Mouse (Mus musculus): ENCODE data around the gene Mlkl. TPM values are rescaled to one million over a fixed set of nuclear protein-coding genes. Genes with fewer than 3 reads are reported as not detected.
A peak's percentile ranks its signal among the peaks of the same experiment; 100 is the strongest.
"Not testable (repeated sequence)": the region's sequence is repeated elsewhere in the genome, so short reads cannot be mapped to it uniquely, and the experiment has no call there.

Gene Mlkl
- polyA plus RNA-seq, 1 experiment from 2014 or later, result 0.25 TPM

GRCm38 (mm10) chr8:111352289-111352688 lies 14.3 kb upstream of the Mlkl start:
- Histone ChIP-seq H3K9me3 (replicated peaks) (no peaks in the 10 kb centered on the region), H3K4me3 (no peak overlapping the region), H3K4me1 (no peaks in the 10 kb centered on the region), H3K27me3 (ENCODE audit: low read depth, poor library complexity, severe bottlenecking) (no peaks in the 10 kb centered on the region), H3K27ac (replicated peaks) (no peak overlapping the region), H3K36me3 (no peaks in the 10 kb centered on the region)
- DNase-seq (ENCODE audit: low spot score), result no peak
- WGBS, result 89% methylated on average over 5 of the region's 5 CpGs

DNA sequence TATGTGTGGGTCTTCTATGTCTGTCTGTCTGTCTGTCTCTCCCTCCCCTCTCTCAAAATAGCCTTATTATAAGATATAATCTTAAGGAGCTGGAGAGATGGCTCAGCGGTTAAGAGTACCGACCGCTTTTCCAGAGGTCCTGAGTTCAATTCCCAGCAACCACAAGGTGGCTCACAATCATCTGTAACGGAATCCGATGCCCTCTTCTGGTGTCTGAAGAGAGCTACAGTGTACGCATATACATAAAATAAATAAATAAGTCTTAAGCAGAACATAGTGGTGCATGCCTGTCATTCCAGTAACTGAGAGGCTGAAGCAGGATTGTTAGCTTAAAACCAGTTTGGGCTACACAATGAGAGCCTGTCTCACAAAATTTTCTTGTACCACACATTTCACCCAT lies 12.6 kb upstream of the Mlkl start:
- Histone ChIP-seq H3K4me3 (no peak overlapping the region), H3K9me3 (replicated peaks) (no peaks in the 10 kb centered on the region), H3K27me3 (ENCODE audit: low read depth, poor library complexity, severe bottlenecking) (no peaks in the 10 kb centered on the region), H3K4me1 (no peaks in the 10 kb centered on the region), H3K27ac (replicated peaks) (no peak overlapping the region), H3K36me3 (no peaks in the 10 kb centered on the region)
- WGBS, result 81% methylated on average over 6 of the region's 6 CpGs
- no peak for DNase-seq (ENCODE audit: low spot score)

DNA sequence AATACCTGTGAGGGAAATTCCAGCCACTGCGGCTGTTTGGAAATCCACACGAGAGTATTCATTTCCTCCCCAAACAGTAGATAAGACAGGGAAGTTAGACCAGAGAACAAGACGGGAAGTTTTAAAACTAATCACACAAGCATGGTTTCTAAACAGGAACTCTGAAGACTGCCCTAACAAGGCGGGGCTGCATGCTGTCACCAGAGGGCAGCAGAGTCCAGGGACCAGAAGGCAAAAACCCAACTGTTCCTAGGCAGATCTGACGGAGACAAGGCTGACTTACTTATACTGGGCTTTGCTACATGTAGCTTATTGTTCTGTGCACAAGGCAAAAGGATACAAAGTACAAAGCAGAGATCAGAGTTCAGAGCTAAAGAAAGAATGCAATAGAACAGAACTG lies 5.2 kb upstream of the Mlkl start:
- Histone ChIP-seq H3K36me3 (no peaks in the 10 kb centered on the region), H3K27ac (replicated peaks) (no peak overlapping the region), H3K9me3 (replicated peaks) (no peaks in the 10 kb centered on the region), H3K4me3 (no peak overlapping the region), H3K4me1 (peaks cover 3% of the 10 kb centered on the region; the same call in 1 of the 2 replicates), H3K27me3 (ENCODE audit: low read depth, poor library complexity, severe bottlenecking) (peaks cover 22% of the 10 kb centered on the region)
- WGBS, result 20% methylated on average over 5 of the region's 5 CpGs
- DNase-seq (ENCODE audit: low spot score), result peak; percentile 70

- Histone ChIP-seq H3K27me3 (ENCODE audit: low read depth, poor library complexity, severe bottlenecking) (peaks cover 45% of the 10 kb centered on the region), H3K4me1 (peaks cover 12% of the 10 kb centered on the region), H3K27ac (replicated peaks) (no peak overlapping the region), H3K36me3 (no peaks in the 10 kb centered on the region), H3K4me3 (no peak overlapping the region), H3K9me3 (replicated peaks) (no peaks in the 10 kb centered on the region)
- DNase-seq (ENCODE audit: low spot score), result no peak
- 77% methylated on average over 3 of the region's 3 CpGs for WGBS
Measured at GRCm38 (mm10) chr8:111340186-111340585, 2.2 kb upstream of the Mlkl start.

- no peak for DNase-seq (ENCODE audit: low spot score)
- Histone ChIP-seq H3K9me3 (replicated peaks) (no peaks in the 10 kb centered on the region), H3K36me3 (no peaks in the 10 kb centered on the region), H3K4me1 (peaks cover 12% of the 10 kb centered on the region), H3K27ac (replicated peaks) (no peak overlapping the region), H3K27me3 (ENCODE audit: low read depth, poor library complexity, severe bottlenecking) (peaks cover 45% of the 10 kb centered on the region), H3K4me3 (peak overlapping the region; percentile 54)
- 50% methylated on average over 12 of the region's 12 CpGs for WGBS
Measured at GRCm38 (mm10) chr8:111338370-111339208, 612 bp upstream of the Mlkl start.

GRCm38 (mm10) chr8:111337311-111337889 lies 577 bp downstream of the Mlkl start:
- H3K27me3 ChIP-seq (ENCODE audit: low read depth, poor library complexity, severe bottlenecking), result peaks cover 45% of the 10 kb centered on the region
- H3K9me3 ChIP-seq (replicated peaks), result no peaks in the 10 kb centered on the region
- WGBS, result 32% methylated on average over 17 of the region's 17 CpGs
- H3K36me3 ChIP-seq, result no peaks in the 10 kb centered on the region
- H3K4me1 ChIP-seq, result peaks cover 12% of the 10 kb centered on the region
- no peak for DNase-seq (ENCODE audit: low spot score)
- no peak overlapping the region for H3K27ac ChIP-seq (replicated peaks)
- peak overlapping the region; percentile 54 for H3K4me3 ChIP-seq

GRCm38 (mm10) chr8:111336692-111337091 lies 1.3 kb downstream of the Mlkl start:
- 83% methylated on average over 4 of the region's 4 CpGs for WGBS
- H3K9me3 ChIP-seq (replicated peaks), result no peaks in the 10 kb centered on the region
- no peak overlapping the region for H3K27ac ChIP-seq (replicated peaks)
- H3K4me3 ChIP-seq, result no peak overlapping the region
- peaks cover 45% of the 10 kb centered on the region for H3K27me3 ChIP-seq (ENCODE audit: low read depth, poor library complexity, severe bottlenecking)
- no peaks in the 10 kb centered on the region for H3K36me3 ChIP-seq
- H3K4me1 ChIP-seq, result peaks cover 12% of the 10 kb centered on the region
- no peak for DNase-seq (ENCODE audit: low spot score)

- DNase-seq (ENCODE audit: low spot score), result no peak
- H3K9me3 ChIP-seq (replicated peaks), result no peaks in the 10 kb centered on the region
- H3K4me3 ChIP-seq, result no peak overlapping the region
- no peaks in the 10 kb centered on the region for H3K4me1 ChIP-seq
- H3K27ac ChIP-seq (replicated peaks), result no peak overlapping the region
- H3K36me3 ChIP-seq, result no peaks in the 10 kb centered on the region
- WGBS, result 85% methylated on average over 6 of the region's 6 CpGs
- H3K27me3 ChIP-seq (ENCODE audit: low read depth, poor library complexity, severe bottlenecking), result no peaks in the 10 kb centered on the region
Measured at GRCm38 (mm10) chr8:111325222-111325790, 12.7 kb downstream of the Mlkl start.

- 89% methylated on average over 12 of the region's 12 CpGs for WGBS
- Histone ChIP-seq H3K4me3 (no peak overlapping the region), H3K36me3 (no peaks in the 10 kb centered on the region), H3K27ac (replicated peaks) (no peak overlapping the region), H3K9me3 (replicated peaks) (no peaks in the 10 kb centered on the region), H3K4me1 (no peaks in the 10 kb centered on the region), H3K27me3 (ENCODE audit: low read depth, poor library complexity, severe bottlenecking) (no peaks in the 10 kb centered on the region)
- no peak for DNase-seq (ENCODE audit: low spot score)
Measured at GRCm38 (mm10) chr8:111314729-111315128, 23.2 kb downstream of the Mlkl start.

GRCm38 (mm10) chr8:111313961-111314360 lies 24.0 kb downstream of the Mlkl start:
- not testable (repeated sequence) for H3K36me3 ChIP-seq; DNase-seq (ENCODE audit: low spot score); H3K27me3 ChIP-seq (ENCODE audit: low read depth, poor library complexity, severe bottlenecking); H3K9me3 ChIP-seq (replicated peaks); H3K27ac ChIP-seq (replicated peaks); H3K4me3 ChIP-seq; H3K4me1 ChIP-seq
- 93% methylated on average over 6 of the region's 6 CpGs for WGBS

- no peak overlapping the region for H3K4me3 ChIP-seq
- no peaks in the 10 kb centered on the region for H3K9me3 ChIP-seq (replicated peaks)
- no peak overlapping the region for H3K27ac ChIP-seq (replicated peaks)
- no peak for DNase-seq (ENCODE audit: low spot score)
- no peaks in the 10 kb centered on the region for H3K27me3 ChIP-seq (ENCODE audit: low read depth, poor library complexity, severe bottlenecking)
- 86% methylated on average over 3 of the region's 3 CpGs for WGBS
- no peaks in the 10 kb centered on the region for H3K4me1 ChIP-seq
- no peaks in the 10 kb centered on the region for H3K36me3 ChIP-seq
Measured at GRCm38 (mm10) chr8:111312758-111313162, 25.2 kb downstream of the Mlkl start.

DNA sequence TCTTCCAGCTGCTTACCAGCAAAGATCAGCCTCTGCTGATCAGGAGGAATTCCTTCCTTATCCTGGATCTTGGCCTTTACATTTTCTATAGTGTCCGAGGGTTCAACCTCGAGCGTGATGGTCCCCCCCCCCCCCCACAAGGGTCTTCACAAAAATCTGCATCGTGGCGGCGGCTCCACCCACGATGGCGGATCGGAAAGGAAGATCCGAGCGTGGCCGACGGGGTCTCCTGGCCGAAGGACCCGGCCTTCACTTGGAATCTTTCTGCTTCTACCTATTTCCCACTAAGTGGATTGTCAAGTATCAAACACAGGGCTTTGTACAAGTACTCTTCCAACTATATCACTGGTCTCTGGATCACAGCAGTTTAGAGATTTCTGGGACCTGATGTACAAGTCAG lies 28.0 kb downstream of the Mlkl start:
- H3K27me3 ChIP-seq (ENCODE audit: low read depth, poor library complexity, severe bottlenecking); H3K4me3 ChIP-seq; H3K36me3 ChIP-seq; H3K9me3 ChIP-seq (replicated peaks); H3K4me1 ChIP-seq; H3K27ac ChIP-seq (replicated peaks); DNase-seq (ENCODE audit: low spot score): not testable (repeated sequence)
- WGBS, result 94% methylated on average over 15 of the region's 15 CpGs

Measured in midbrain, embryonic 10.5 days (tissue).